30 mouse cellular contexts compared by ENCODE assay signal in the genomic region with DNA sequence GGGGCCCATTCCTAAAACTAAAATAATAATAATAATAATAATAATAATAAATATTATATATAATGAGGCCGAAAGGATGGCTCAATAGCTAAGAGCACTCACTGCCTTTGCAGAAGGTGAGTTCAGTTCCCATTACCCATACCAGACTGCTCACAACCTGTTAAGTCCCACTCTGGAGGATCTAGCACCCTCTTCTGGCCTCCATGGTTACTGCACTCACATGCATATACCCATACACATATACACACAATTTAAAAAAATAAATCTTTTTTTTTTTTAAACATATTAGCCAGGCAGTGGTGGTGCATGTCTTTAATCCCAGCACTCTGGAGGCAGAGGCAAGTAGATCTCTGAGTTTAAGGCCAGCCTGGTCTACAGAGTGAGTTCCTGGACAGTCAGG. TPM values are rescaled to one million over a fixed set of nuclear protein-coding genes. Genes with fewer than 3 reads are reported as not detected.
DNase-seq lines count a peak whose midpoint lies in the region; ATAC-seq and TF ChIP-seq lines count a peak whose summit lies in the region.
"Had no signal": no experiment of that assay in that cellular context is flagged by ENCODE, and none has a peak within 500 bp of the region (broad histone marks: within the 10 kb centered on the region; RNA-seq: fewer than 3 reads in every experiment).

No protein-coding gene starts in this region.

- H3K9me3 ChIP-seq in hindbrain, embryonic 11.5 days (ENCODE audit: control insufficient read depth, low read length), result peaks cover 3% of the 10 kb centered on the region; the same call in 1 of the 2 replicates
- H3K9me3 ChIP-seq: stomach, embryonic 15.5 days had no signal

- TF ChIP-seq CTCF in layer of hippocampus, adult 2 months (conservative IDR thresholded peaks at IDR 0.05), result peak; percentile 42

- H3K4me3 ChIP-seq in layer of hippocampus, adult 2 months, result no peak overlapping the region
- no peak overlapping the region for H3K4me3 ChIP-seq in hindbrain, embryonic 11.5 days (ENCODE audit: low read depth, low read length)
- H3K4me3 ChIP-seq: forebrain, embryonic 13.5 days; heart, embryonic 12.5 days; limb, embryonic 12.5 days; megakaryocyte, embryonic 14.5 days; neural tube, embryonic 13.5 days; stomach, embryonic 15.5 days had no signal

- H3K4me1 ChIP-seq in hindbrain, embryonic 11.5 days (replicated peaks; ENCODE audit: control insufficient read depth, insufficient read depth, low read length), result no peaks in the 10 kb centered on the region
- H3K4me1 ChIP-seq: forebrain, embryonic 13.5 days; neural tube, embryonic 13.5 days; stomach, embryonic 15.5 days had no signal

- WGBS in hindbrain, embryonic 11.5 days, result 96% methylated on average over 1 of the region's 1 CpGs

- ATAC-seq in hindbrain, embryonic 11.5 days (ENCODE audit: low FRiP score), result no peak
- ATAC-seq: forebrain, embryonic 13.5 days; inflammation-experienced regulatory T-cells, adult 6 months had no signal

- no peak overlapping the region for H3K4me2 ChIP-seq in hindbrain, embryonic 11.5 days (replicated peaks; ENCODE audit: low read depth, low read length)
- H3K4me2 ChIP-seq: forebrain, embryonic 13.5 days; heart, embryonic 12.5 days; hindbrain, embryonic 14.5 days; limb, embryonic 12.5 days; liver, embryonic 11.5 days; lung, embryonic 14.5 days; neural tube, embryonic 13.5 days; stomach, embryonic 15.5 days had no signal

- H3K27ac ChIP-seq in layer of hippocampus, adult 2 months, result no peak overlapping the region
- H3K27ac ChIP-seq in hindbrain, embryonic 11.5 days (ENCODE audit: low read depth, low read length), result no peak overlapping the region
- H3K27ac ChIP-seq: forebrain, embryonic 13.5 days; hindbrain, embryonic 14.5 days; limb, embryonic 12.5 days; neural tube, embryonic 13.5 days; stomach, embryonic 15.5 days had no signal

- H3K36me3 ChIP-seq in hindbrain, embryonic 11.5 days (ENCODE audit: control insufficient read depth, insufficient read depth, low read length), result 0 out of 2 replicates have a peak, but pooled peaks cover 2% of the 10 kb centered on the region
- H3K36me3 ChIP-seq: stomach, embryonic 15.5 days had no signal

- no peak overlapping the region for H3K9ac ChIP-seq in hindbrain, embryonic 11.5 days (ENCODE audit: low read depth, low read length)
- H3K9ac ChIP-seq: forebrain, embryonic 13.5 days; heart, embryonic 12.5 days; hindbrain, embryonic 14.5 days; limb, embryonic 12.5 days; lung, embryonic 14.5 days; neural tube, embryonic 13.5 days; stomach, embryonic 15.5 days had no signal

- DNase-seq in layer of hippocampus, adult 2 months (ENCODE audit: low spot score in 2 of 2), result no peak
- DNase-seq in layer of hippocampus, postnatal 25 days (ENCODE audit: extremely low spot score in 1 of 2, low spot score in 1 of 2), result no peak
- DNase-seq in B cell, adult 2 months, result peak; percentile 63 to 67
- DNase-seq in ES-CJ7 (ENCODE audit: low read depth, low spot score), result peak; percentile 41
- peak; percentile 45 for DNase-seq in naive thymus-derived CD4-positive, alpha-beta T cell, adult 2 months (ENCODE audit: low read depth)
- DNase-seq in cerebellum, postnatal 25 days, result no peak
- no peak for DNase-seq in hindbrain, embryonic 11.5 days (ENCODE audit: low spot score)
- DNase-seq: adrenal gland, postnatal 14 days; cerebellum, adult 8-10 months; heart, adult 11 months; kidney, adult 8-10 months; kidney, postnatal 10 days; layer of hippocampus, postnatal 36 days; lung, embryonic 14.5 days; lung, postnatal 36 days; midbrain, embryonic 14.5 days; retina, postnatal 1 day; thymus, adult 18-20 months had no signal

- no peaks in the 10 kb centered on the region for H3K27me3 ChIP-seq in hindbrain, embryonic 11.5 days (ENCODE audit: control insufficient read depth, insufficient read depth, low read length)
- H3K27me3 ChIP-seq: forebrain, embryonic 13.5 days; heart, embryonic 12.5 days; limb, embryonic 12.5 days; megakaryocyte, embryonic 14.5 days; neural tube, embryonic 13.5 days; stomach, embryonic 15.5 days had no signal

RNA-seq across cellular contexts. Expression of a gene that starts 11.3 kb away (rescaled TPM):
- total RNA-seq in layer of hippocampus, adult 2 months (2021), result 10 to 100 TPM; 25.2 to 25.8 TPM
- total RNA-seq in layer of hippocampus, postnatal 25 days (2021), result 10 to 100 TPM; 18.9 to 21.1 TPM
- polyA plus RNA-seq in hindbrain, embryonic 11.5 days (2014; fragmentation: Nextera tagmentation; extraction: Ambion mirVana), result not detected in 2 replicates
- total RNA-seq: ES-E14 had no signal
- polyA plus RNA-seq: C2C12; frontal cortex, adult 2 months; heart, embryonic 12.5 days; inflammation-experienced regulatory T-cells, adult 6 months; liver, embryonic 11.5 days; midbrain, embryonic 14.5 days had no signal

RNA-seq across cellular contexts. Expression of a gene that starts 54.6 kb away (rescaled TPM):
- 10 to 100 TPM; 62.3 to 66.3 TPM for total RNA-seq in layer of hippocampus, adult 2 months (2021)
- 10 to 100 TPM; 60.1 to 63.6 TPM for total RNA-seq in layer of hippocampus, postnatal 25 days (2021)
- polyA plus RNA-seq in hindbrain, embryonic 11.5 days (2014; fragmentation: Nextera tagmentation; extraction: Ambion mirVana), result 32.1 and 37.0 TPM in 2 replicates

Comparison
In these comparisons a context has a peak if more than half of its experiments do, and no peak if none do; other contexts are left out.
1. DNase-seq: peak in B cell, adult 2 months (2 of 2), ES-CJ7 (single experiment) and naive thymus-derived CD4-positive, alpha-beta T cell, adult 2 months (single experiment); none in layer of hippocampus, adult 2 months (0 of 2), layer of hippocampus, postnatal 25 days (0 of 2), cerebellum, postnatal 25 days (0 of 2) and hindbrain, embryonic 11.5 days (single experiment).